Mouse (Mus musculus) forebrain, embryonic 13.5 days (tissue): ENCODE results near the gene Taldo1. TPM values are rescaled to one million over a fixed set of nuclear protein-coding genes. Genes with fewer than 3 reads are reported as not detected.

Source experiments
- ATAC-seq: fragments of 200-750 bp; cut with Nextera tagmentation; 2 replicates; pipeline ENCODE4 v1.8.0; 2017
- H3K27ac ChIP-seq: fragments of 300-500 bp; sonication (generic); 2 replicates; pipeline ENCODE4 v1.5.1; 2015; ENCODE audit warnings: inconsistent platforms, mild to moderate bottlenecking, moderate library complexity
- H3K27me3 ChIP-seq: fragments of 300-500 bp; sonication (generic); 2 replicates; pipeline ENCODE4 v1.6.1; 2015; ENCODE audit warnings: mild to moderate bottlenecking, inconsistent platforms
- H3K36me3 ChIP-seq: fragments of 300-500 bp; sonication (generic); 2 replicates; pipeline ENCODE4 v1.6.1; 2015; ENCODE audit warnings: mild to moderate bottlenecking, inconsistent platforms; ENCODE audit not compliant: poor library complexity, severe bottlenecking
- H3K4me1 ChIP-seq: fragments of 300-500 bp; sonication (generic); 2 replicates; pipeline ENCODE4 v1.6.1; 2015; ENCODE audit warnings: inconsistent platforms
- H3K4me2 ChIP-seq: fragments of 300-500 bp; sonication (generic); 2 replicates; pipeline ENCODE4 v1.6.1; 2015; ENCODE audit warnings: inconsistent platforms, mild to moderate bottlenecking, moderate library complexity
- H3K4me3 ChIP-seq: fragments of 300-500 bp; sonication (generic); 2 replicates; pipeline ENCODE4 v1.5.1; 2015; ENCODE audit warnings: mild to moderate bottlenecking, inconsistent platforms
- H3K9ac ChIP-seq: fragments of 300-500 bp; sonication (generic); 2 replicates; pipeline ENCODE4 v1.6.1; 2015; ENCODE audit warnings: mild to moderate bottlenecking, inconsistent platforms
- H3K9me3 ChIP-seq: fragments of 300-500 bp; sonication (generic); replicated peaks from 2 replicates; pipeline ENCODE4 v1.6.1; 2016; ENCODE audit warnings: inconsistent platforms
- WGBS: fragments of 180-500 bp; shearing (Covaris S2); methylation state at CpG from one replicate; pipeline ENCODE4 v1.1.7; 2015; 5-methylcytosine and 5-hydroxymethylcytosine counted together
- polyA plus RNA-seq: library from polyadenylated mRNA; unstranded; fragments of >200 nt; fragmentation: Nextera tagmentation; extraction: Ambion mirVana; gene quantifications from 2 replicates; pipeline ENCODE4 v1.2.1, GENCODE M21; 2015

Gene Taldo1
- polyA plus RNA-seq, 1 experiment from 2014 or later = 415 TPM

DNA sequence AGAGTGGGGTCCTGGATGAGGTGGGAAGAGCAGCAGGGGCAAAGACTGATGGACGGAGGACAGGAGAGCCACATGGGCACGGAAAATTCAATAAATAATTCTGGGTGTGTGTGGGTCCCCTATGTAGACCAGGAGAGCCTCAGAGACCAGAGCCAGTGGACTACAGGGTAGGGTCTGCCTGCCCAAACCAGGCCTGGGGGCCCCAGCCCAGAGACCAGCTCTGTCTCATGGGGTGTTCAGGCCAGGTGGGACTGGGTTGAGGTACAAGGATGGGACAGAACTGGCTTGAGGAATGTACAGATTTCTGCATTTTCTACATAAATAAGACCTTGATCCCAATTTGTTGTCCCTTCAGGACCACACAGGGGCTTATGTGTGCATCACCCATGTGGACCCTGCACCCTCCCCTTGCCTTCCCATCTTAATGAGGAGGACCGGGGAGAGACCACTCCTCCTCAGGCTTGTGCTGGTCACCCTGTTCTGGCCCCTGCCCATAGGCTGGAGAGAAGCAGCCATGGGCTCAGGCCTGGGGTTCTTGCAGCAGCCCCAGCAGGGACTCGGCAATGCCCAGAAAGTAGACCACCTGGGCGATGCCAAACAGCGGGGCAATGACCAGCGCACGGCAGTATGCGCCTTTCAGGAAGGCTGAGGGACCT, 38.7 kb downstream of the Taldo1 start:
- no peak overlapping the region; the same call in 1 of the 2 replicates for H3K9ac ChIP-seq
- peaks cover 53% of the 10 kb centered on the region for H3K4me1 ChIP-seq
- 96% methylated on average over 9 of the region's 9 CpGs for WGBS
- no peak overlapping the region for H3K4me3 ChIP-seq
- ATAC-seq = no peak
- no peaks in the 10 kb centered on the region for H3K9me3 ChIP-seq
- peaks cover 55% of the 10 kb centered on the region for H3K36me3 ChIP-seq
- H3K27ac ChIP-seq = no peak overlapping the region
- H3K27me3 ChIP-seq = no peaks in the 10 kb centered on the region
- H3K4me2 ChIP-seq = no peak overlapping the region

DNA sequence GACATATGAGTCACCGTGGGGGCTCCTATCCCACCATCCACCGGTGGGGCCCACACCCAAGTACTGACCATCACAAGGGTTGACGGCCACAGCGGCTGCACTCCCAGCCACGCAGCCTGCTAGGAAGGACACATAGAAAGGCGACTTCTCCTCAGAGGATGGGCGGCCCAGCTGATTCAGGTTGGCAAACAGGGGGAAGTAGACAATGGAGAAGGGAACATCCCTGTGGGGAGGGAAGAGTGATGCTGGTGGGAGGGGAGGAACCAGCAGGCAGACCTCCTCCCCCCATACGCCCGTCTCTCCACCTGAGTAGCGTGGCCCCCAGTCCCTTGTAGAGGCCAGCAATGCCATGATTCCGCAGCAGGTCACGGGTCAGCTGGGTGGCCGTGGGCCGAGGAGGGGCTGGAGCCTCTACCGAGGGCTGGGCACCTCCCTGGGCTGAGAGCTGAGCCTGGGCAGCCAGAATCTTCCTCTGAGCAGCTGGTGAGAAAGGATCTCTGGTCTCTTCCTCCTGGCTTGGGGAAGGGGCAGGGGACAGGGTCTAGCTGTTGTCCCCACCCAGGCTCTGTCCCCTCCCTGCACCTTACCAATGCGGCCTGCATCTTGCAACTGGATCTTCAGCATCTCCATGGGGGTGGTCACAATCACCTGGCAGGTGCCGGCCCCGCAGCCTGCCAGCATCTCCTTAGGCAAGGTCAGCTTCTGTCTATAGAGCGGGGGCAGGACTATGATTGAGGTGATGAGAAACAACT, 39.6 kb downstream of the Taldo1 start:
- no peak for ATAC-seq
- H3K9me3 ChIP-seq = no peaks in the 10 kb centered on the region
- H3K4me1 ChIP-seq = peaks cover 62% of the 10 kb centered on the region
- 94% methylated on average over 19 of the region's 19 CpGs for WGBS
- H3K9ac ChIP-seq = 0 out of 2 replicates have a peak overlapping the region, but pooled peaks have one; percentile 0
- H3K4me2 ChIP-seq = no peak overlapping the region
- no peak overlapping the region for H3K27ac ChIP-seq
- H3K4me3 ChIP-seq = no peak overlapping the region
- H3K27me3 ChIP-seq = no peaks in the 10 kb centered on the region
- H3K36me3 ChIP-seq = peaks cover 49% of the 10 kb centered on the region

DNA sequence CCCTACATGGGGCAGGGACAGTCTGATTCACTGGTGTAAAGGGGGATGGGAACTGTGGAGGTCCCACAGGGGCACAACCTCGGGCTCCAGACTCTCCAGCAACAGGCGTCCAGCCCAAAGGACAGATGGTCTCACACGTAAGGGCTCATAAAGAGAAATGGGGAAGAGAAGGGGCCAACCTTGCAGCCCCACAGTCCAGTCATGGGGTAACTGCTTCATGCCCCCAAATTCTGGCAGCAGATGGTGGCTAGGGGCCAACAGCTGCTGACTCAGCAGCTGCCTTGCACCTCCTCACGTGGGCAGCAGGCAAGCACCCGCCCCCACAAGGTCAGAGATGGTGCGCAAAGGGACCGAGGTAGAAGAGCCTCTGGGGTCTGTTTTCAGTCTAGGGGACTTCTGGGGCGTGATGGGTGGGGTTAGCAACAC, 40.2 kb downstream of the Taldo1 start:
- Histone ChIP-seq H3K4me2 (no peak overlapping the region), H3K4me1 (peaks cover 68% of the 10 kb centered on the region), H3K27ac (no peak overlapping the region), H3K9ac (no peak overlapping the region), H3K27me3 (no peaks in the 10 kb centered on the region), H3K4me3 (no peak overlapping the region), H3K9me3 (no peaks in the 10 kb centered on the region), H3K36me3 (peaks cover 43% of the 10 kb centered on the region)
- WGBS = 91% methylated on average over 8 of the region's 8 CpGs
- ATAC-seq = no peak

DNA sequence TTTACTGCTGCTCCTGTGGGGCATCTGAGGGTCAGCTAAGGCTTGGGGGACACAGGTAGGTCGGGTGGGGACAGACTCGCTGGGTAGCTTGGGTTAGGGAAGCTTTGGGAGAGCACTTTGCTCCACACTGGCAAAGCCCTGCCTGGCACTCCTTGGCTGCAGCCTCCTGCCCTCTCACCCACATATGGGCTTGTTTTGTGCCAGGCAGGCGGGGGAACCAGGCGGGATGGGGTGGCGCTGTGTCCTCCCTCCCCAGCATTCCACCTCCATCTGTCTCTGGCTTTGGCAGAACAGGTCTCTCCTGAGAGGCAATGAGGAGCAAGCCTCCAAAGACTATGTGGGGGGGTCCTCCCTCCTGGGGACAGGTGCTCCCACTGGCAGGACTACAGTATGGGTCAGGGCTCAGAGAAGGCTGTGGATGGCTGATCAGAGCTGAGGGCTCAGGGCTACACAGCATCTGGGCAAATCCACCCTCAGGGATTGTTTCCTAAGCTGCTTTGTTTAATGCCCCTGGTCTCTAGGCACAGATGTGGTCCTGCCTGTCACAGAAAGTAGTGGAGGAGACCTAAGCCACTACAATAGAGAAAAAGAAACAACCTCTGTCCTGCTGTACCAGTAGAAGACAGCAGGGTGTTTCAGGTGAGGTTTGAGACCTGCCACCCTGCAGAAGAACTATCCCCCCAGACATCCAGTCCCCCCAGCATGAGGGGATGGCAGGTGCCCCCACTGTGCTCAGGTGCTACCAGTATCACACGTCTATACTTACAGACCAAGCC, 40.9 kb downstream of the Taldo1 start:
- H3K4me2 ChIP-seq = peak overlapping the region; percentile 94
- no peaks in the 10 kb centered on the region for H3K27me3 ChIP-seq
- H3K36me3 ChIP-seq = peaks cover 38% of the 10 kb centered on the region
- H3K27ac ChIP-seq = no peak overlapping the region
- peaks cover 73% of the 10 kb centered on the region for H3K4me1 ChIP-seq
- H3K9ac ChIP-seq = peak overlapping the region; percentile 82
- 82% methylated on average over 6 of the region's 6 CpGs for WGBS
- no peaks in the 10 kb centered on the region for H3K9me3 ChIP-seq
- ATAC-seq = no peak
- H3K4me3 ChIP-seq = 0 out of 2 replicates have a peak overlapping the region, but pooled peaks have one; percentile 4

DNA sequence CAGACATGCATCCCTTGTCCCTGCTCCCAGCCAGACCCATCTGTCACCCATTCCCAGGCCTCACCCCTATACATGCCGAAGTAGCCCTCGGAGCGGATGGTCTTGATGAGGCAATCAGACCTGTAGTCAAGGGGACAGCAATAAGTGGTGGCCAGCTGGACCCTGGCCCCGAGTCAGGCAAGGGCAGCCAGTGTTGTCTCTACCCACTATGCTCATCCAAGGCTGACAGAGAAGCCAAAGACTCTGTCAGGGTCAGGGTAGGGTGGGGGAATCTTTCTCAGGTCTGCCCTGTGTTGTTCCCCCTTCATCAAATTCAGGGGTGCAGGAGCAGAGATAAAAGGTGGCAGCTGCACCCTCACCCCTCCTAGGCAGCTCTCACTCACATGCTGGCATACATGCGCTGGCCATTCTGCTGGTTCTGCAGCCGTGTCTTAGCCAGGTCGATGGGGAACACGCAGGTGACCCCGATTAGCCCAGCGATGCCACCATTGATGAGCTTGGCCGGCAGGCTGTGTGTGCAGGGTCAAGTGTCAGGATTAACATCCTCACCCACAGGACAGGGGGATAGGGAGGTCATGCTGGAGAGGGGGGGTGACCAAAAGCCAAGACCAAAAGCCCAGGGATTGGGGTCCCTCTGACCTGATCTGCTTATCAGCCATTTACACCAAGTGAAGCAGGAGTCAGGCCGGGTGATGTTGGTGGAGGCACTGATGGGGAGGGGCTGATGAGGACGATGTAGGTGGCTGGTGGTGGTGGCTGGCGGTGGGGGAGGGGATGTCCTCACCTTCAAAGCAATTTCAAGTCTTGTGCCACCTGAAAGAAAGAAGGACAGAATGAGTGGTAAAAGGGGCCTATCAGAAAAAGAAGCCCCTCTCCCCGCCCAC, 41.8 kb downstream of the Taldo1 start:
- no peak for ATAC-seq
- Histone ChIP-seq H3K9ac (peak overlapping the region; percentile 82), H3K27me3 (no peaks in the 10 kb centered on the region), H3K4me1 (peaks cover 68% of the 10 kb centered on the region), H3K9me3 (no peaks in the 10 kb centered on the region), H3K4me2 (peak overlapping the region; percentile 94), H3K36me3 (peaks cover 45% of the 10 kb centered on the region), H3K4me3 (peak overlapping the region; percentile 61), H3K27ac (peak overlapping the region; percentile 87)
- 76% methylated on average over 15 of the region's 15 CpGs for WGBS

DNA sequence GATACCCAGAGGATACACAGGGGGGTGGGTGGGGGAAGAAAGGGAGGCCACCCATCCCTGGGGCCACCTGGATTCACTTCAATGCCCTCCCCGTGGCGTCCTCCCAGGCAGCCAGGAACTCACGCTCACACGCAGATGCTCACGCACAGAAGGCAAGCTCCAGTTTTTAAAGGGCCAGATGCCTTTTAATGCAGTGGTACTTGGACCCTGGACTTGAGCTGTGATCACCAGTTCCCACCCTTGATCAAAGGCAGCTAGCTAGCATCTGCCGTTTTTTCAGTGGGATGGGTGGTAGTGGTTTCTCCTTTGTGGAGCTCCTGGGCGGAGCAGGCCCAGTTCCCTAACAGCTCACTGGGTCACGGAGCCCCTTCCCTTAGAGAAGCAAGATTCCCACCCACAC, 42.5 kb downstream of the Taldo1 start:
- peak overlapping the region; percentile 61 for H3K4me3 ChIP-seq
- peak overlapping the region; percentile 87 for H3K27ac ChIP-seq
- no peaks in the 10 kb centered on the region for H3K27me3 ChIP-seq
- ATAC-seq = peak; percentile 33
- H3K36me3 ChIP-seq = peaks cover 52% of the 10 kb centered on the region
- H3K9ac ChIP-seq = peak overlapping the region; percentile 82
- WGBS = 10% methylated on average over 8 of the region's 8 CpGs
- no peaks in the 10 kb centered on the region for H3K9me3 ChIP-seq
- H3K4me1 ChIP-seq = peaks cover 61% of the 10 kb centered on the region
- peak overlapping the region; percentile 94 for H3K4me2 ChIP-seq

DNA sequence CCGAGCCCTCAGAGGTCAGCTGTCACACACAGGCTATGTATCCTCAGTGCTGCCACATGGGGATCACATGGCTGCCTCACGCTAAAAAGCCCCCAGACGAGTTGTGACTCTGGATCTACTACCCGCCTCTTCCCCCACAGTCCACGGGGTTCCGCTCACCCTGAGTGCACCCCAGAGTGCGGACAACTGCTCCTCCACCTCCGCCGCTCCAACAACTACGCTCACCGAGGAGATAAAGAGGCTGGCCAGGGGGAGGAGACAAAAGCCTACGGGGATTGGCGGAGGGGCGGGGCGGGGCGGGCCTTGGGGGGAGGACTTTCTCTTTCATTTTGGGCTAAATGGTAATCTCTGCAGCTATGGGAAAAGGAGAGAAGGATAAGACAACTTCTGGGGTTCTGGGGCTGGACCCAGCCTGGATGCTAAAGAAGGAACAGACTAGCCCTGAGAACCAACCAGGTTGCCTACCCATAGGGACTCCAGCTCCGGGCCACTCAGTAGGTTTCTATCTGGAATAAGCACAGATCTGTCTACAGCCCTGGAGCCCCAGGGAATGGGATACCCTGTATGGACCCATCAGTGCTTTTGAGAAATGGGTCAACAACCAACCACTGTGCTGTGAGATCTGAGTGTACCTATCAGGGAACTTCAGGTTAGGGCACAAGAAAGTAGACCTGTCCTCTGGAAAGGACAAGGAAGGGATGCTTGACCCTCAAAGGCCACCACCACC, 43.3 kb downstream of the Taldo1 start:
- H3K27ac ChIP-seq = peak overlapping the region; percentile 87
- H3K36me3 ChIP-seq = peaks cover 58% of the 10 kb centered on the region
- H3K4me1 ChIP-seq = peaks cover 53% of the 10 kb centered on the region
- no peaks in the 10 kb centered on the region for H3K27me3 ChIP-seq
- peak overlapping the region; percentile 82 for H3K9ac ChIP-seq
- H3K4me3 ChIP-seq = peak overlapping the region; percentile 61
- no peaks in the 10 kb centered on the region for H3K9me3 ChIP-seq
- 5% methylated on average over 17 of the region's 17 CpGs for WGBS
- H3K4me2 ChIP-seq = peak overlapping the region; percentile 94
- peak; percentile 19 for ATAC-seq

DNA sequence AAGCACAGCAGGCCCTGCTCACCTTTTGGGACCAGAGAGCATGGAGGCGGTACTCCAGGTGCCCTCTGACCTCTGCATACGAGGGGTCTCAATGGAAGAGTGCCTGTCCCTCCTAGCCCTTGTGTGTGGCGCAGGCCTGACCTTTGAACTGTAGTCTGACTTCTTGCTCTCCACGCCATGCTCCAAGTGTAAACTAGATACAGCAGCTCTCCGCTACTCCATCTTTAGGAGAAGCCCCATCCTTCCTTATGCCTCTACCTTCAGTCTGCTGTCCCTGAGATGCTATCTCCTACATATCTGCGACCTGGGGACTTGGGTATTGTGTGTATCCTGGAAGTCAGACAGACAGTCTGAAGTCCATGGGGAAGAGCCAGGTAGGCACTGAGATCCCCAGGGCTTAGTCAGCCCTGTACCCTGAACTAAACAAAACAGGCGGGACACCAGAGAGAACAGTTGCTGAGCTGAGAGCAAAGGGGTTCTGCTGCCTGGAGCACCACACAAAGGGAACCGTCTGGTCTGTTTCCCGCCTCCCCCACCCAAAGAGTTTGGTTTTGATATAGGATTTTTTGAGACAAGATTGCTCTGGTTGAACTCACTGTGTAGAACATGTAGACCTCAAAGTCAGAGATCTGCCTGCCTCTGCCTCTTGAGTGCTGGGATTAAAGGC, 44.0 kb downstream of the Taldo1 start:
- H3K4me1 ChIP-seq = peaks cover 56% of the 10 kb centered on the region
- H3K4me3 ChIP-seq = peak overlapping the region; percentile 61
- peak overlapping the region; percentile 83; the same call in 1 of the 2 replicates for H3K9ac ChIP-seq
- H3K27me3 ChIP-seq = no peaks in the 10 kb centered on the region
- 75% methylated on average over 9 of the region's 9 CpGs for WGBS
- H3K36me3 ChIP-seq = peaks cover 58% of the 10 kb centered on the region
- no peak for ATAC-seq
- no peak overlapping the region for H3K27ac ChIP-seq
- H3K9me3 ChIP-seq = no peaks in the 10 kb centered on the region
- peak overlapping the region; percentile 94 for H3K4me2 ChIP-seq

DNA sequence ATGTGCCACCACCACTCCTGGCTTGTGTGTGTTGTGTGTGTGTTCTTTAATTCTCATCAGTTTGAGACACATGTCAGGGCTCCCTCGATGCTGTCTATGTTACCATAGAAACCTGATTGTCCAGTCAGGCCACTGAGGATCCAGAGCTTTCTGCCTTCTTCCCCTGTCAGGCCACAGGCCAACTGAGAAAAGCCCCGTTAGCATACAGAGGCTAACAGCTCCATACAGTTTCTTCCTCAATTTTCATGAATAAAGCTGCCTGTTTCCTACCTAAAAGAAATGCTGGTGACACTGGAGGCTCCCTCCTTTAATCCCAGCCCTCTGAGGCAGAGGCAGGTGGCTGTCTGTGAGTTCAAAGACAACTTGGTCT, 44.5 kb downstream of the Taldo1 start:
- peak overlapping the region; percentile 83; the same call in 1 of the 2 replicates for H3K9ac ChIP-seq
- H3K9me3 ChIP-seq = no peaks in the 10 kb centered on the region
- H3K36me3 ChIP-seq = peaks cover 58% of the 10 kb centered on the region
- 47% methylated on average over 2 of the region's 2 CpGs for WGBS
- H3K4me2 ChIP-seq = peak overlapping the region; percentile 94
- no peak for ATAC-seq
- H3K4me3 ChIP-seq = peak overlapping the region; percentile 61
- H3K27me3 ChIP-seq = no peaks in the 10 kb centered on the region
- H3K4me1 ChIP-seq = peaks cover 61% of the 10 kb centered on the region
- H3K27ac ChIP-seq = no peak overlapping the region

DNA sequence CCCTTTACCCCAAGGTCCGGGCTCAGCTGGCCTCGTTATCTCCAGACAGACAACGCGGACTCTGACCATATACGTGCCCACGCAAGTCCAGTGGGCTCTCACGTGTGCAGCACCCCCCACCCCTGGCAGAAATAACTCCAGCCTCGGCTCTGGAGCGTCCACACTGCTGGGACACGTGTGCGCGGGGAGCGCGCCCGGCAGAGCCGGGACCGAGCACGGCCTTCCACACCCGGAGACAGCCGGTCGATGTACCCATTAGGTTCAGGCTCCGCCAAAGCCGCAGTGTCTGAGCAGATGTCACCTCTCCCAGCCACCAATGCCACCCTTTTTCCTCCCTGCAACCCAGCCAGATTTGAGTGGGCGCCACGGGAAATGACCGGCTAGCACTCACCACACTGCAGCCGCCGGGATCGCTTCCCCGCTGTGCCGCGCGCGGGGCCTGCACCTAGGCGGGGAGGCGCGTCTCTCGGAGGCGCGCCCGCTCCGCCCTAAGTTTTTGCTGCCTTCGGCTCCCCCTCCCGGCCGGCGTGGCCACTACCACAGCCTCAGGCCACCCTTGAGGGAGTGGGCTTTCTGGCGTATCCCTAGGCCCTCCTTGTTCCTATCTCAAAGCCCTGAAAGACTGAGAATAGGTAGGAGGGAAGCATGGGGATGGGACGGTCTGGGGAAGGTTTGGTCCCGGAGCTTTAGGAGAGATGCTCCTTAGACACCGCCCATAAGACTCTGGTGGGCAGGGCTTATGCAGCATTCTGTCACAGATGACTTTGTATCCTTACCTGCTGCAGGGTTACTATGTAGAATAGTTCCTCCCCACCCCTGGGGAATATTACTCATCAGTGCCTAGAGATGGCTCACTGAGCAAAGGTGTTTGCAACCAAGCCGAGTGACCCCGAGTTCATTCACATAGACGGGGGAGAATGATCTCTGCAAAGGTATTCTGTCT, 45.5 kb downstream of the Taldo1 start, which contains the start of gene Slc25a22:
Gene Slc25a22, minus strand, starts transcription at position 715 of the 943 bp plus-strand sequence.
- Histone ChIP-seq H3K4me1 (peaks cover 71% of the 10 kb centered on the region), H3K4me3 (peak within 1 kb of the TSS; percentile 61), H3K36me3 (peaks cover 50% of the 10 kb centered on the region), H3K9ac (peak within 1 kb of the TSS; percentile 83), H3K27me3 (no peaks in the 10 kb centered on the region), H3K4me2 (peak within 1 kb of the TSS; percentile 94), H3K27ac (peak within 1 kb of the TSS; percentile 63), H3K9me3 (no peaks in the 10 kb centered on the region)
- ATAC-seq = peak; percentile 80
- WGBS = 5% methylated on average over 53 of the region's 53 CpGs
